Mouse (Mus musculus): ENCODE data around the gene Gm49601.

Gm49601 gene

GRCm38 (mm10) chr16:18626376-18626878, at the start of gene Gm49601:
Gene Gm49601, minus strand, starts transcription at chr16:18626427.
- no peak for DNase-seq (ENCODE audit: low read depth, low spot score)

GRCm38 (mm10) chr16:18673005-18673404, 46.8 kb upstream of the Gm49601 start:
- no peak for DNase-seq (ENCODE audit: low read depth, low spot score)

- DNase-seq (ENCODE audit: low read depth, low spot score), result no peak
These were observed 45.8 kb upstream of the Gm49601 start for GRCm38 (mm10) chr16:18672027-18672426.

- no peak for DNase-seq (ENCODE audit: low read depth, low spot score)
These were observed 43.7 kb upstream of the Gm49601 start for GRCm38 (mm10) chr16:18669914-18670313.

GRCm38 (mm10) chr16:18658597-18658996, 32.4 kb upstream of the Gm49601 start:
- DNase-seq (ENCODE audit: low read depth, low spot score), result no peak

- DNase-seq (ENCODE audit: low read depth, low spot score), result no peak
These were observed 29.3 kb upstream of the Gm49601 start for GRCm38 (mm10) chr16:18655372-18656098.

- DNase-seq (ENCODE audit: low read depth, low spot score), result peak; percentile 38
These were observed 27.3 kb upstream of the Gm49601 start for GRCm38 (mm10) chr16:18653290-18654160.

- DNase-seq (ENCODE audit: low read depth, low spot score), result no peak
These were observed 22.9 kb upstream of the Gm49601 start for GRCm38 (mm10) chr16:18649126-18649525.

- DNase-seq (ENCODE audit: low read depth, low spot score), result no peak
These were observed 19.1 kb upstream of the Gm49601 start for GRCm38 (mm10) chr16:18645329-18645728.

- DNase-seq (ENCODE audit: low read depth, low spot score), result no peak
These were observed 18.3 kb upstream of the Gm49601 start for GRCm38 (mm10) chr16:18644485-18644884.

GRCm38 (mm10) chr16:18643406-18643998, 17.3 kb upstream of the Gm49601 start:
- DNase-seq (ENCODE audit: low read depth, low spot score), result no peak

GRCm38 (mm10) chr16:18642897-18643296, 16.7 kb upstream of the Gm49601 start:
- no peak for DNase-seq (ENCODE audit: low read depth, low spot score)

GRCm38 (mm10) chr16:18642291-18642690, 16.1 kb upstream of the Gm49601 start:
- no peak for DNase-seq (ENCODE audit: low read depth, low spot score)

GRCm38 (mm10) chr16:18639382-18639929, 13.2 kb upstream of the Gm49601 start:
- no peak for DNase-seq (ENCODE audit: low read depth, low spot score)

- no peak for DNase-seq (ENCODE audit: low read depth, low spot score)
These were observed 12.2 kb upstream of the Gm49601 start for GRCm38 (mm10) chr16:18638396-18638795.

GRCm38 (mm10) chr16:18636804-18637203, 10.6 kb upstream of the Gm49601 start:
- DNase-seq (ENCODE audit: low read depth, low spot score), result no peak

GRCm38 (mm10) chr16:18636401-18636800, 10.2 kb upstream of the Gm49601 start:
- no peak for DNase-seq (ENCODE audit: low read depth, low spot score)

- no peak for DNase-seq (ENCODE audit: low read depth, low spot score)
These were observed 7.1 kb upstream of the Gm49601 start for GRCm38 (mm10) chr16:18633333-18633732.

- DNase-seq (ENCODE audit: low read depth, low spot score), result no peak
These were observed 6.6 kb upstream of the Gm49601 start for GRCm38 (mm10) chr16:18632816-18633215.

- peak; percentile 60 for DNase-seq (ENCODE audit: low read depth, low spot score)
These were observed 5.8 kb upstream of the Gm49601 start for GRCm38 (mm10) chr16:18632059-18632458.

- no peak for DNase-seq (ENCODE audit: low read depth, low spot score)
These were observed 4.9 kb upstream of the Gm49601 start for GRCm38 (mm10) chr16:18631141-18631540.

GRCm38 (mm10) chr16:18630291-18630690, 4.1 kb upstream of the Gm49601 start:
- DNase-seq (ENCODE audit: low read depth, low spot score), result no peak
